Mouse (Mus musculus) frontal cortex, postnatal 36 days (tissue): ENCODE results near the gene D17Wsu92e.

Source experiments
- DNase-seq, 2 experiments: peaks; one replicate each; pipeline ENCODE4 v3.0.0; 2022; ENCODE audit warnings: low spot score in 2 of 2

Gene D17Wsu92e

GRCm38 (mm10) chr17:27701856-27702255 lies 118.6 kb downstream of the D17Wsu92e start:
- DNase-seq, result no peak
